Mouse (Mus musculus) CH12.LX (cell line): ENCODE data around the gene Glycam1. TPM values are rescaled to one million over a fixed set of nuclear protein-coding genes. Genes with fewer than 3 reads are reported as not detected.

ENCODE experiments used
- DNase-seq: peaks from one replicate; pipeline ENCODE4 v3.0.0-alpha.2; 2013; ENCODE audit errors: extremely low read depth
- H3K27ac ChIP-seq: 2 replicates; pipeline ENCODE4 v1.5.1; 2012; ENCODE audit warnings: low read depth, mild to moderate bottlenecking, control low read depth, moderate library complexity; ENCODE audit not compliant: insufficient read depth
- H3K27me3 ChIP-seq: replicated peaks from 2 replicates; pipeline ENCODE3; 2012; ENCODE audit warnings: inconsistent platforms
- H3K36me3 ChIP-seq, 2 experiments: replicated peaks in 1 of 2; 2 replicates each; pipeline versions ENCODE3 to v1.6.1; 2012; ENCODE audit warnings: inconsistent platforms in 1 of 2, low read length in 1 of 2, mild to moderate bottlenecking in 1 of 2, mixed read lengths in 1 of 2, moderate library complexity in 1 of 2; ENCODE audit not compliant: control insufficient read depth in 1 of 2, insufficient read depth in 1 of 2
- H3K4me1 ChIP-seq, 2 experiments: 2 replicates each; pipeline ENCODE4 v1.6.1; 2012; ENCODE audit warnings: inconsistent platforms in 1 of 2, moderate library complexity in 1 of 2; ENCODE audit not compliant: insufficient read depth in 2 of 2, control insufficient read depth in 1 of 2
- H3K4me2 ChIP-seq: 2 replicates; pipeline ENCODE4 v1.6.1; 2012; ENCODE audit warnings: low read depth, mild to moderate bottlenecking, control low read depth; ENCODE audit not compliant: poor library complexity, insufficient read depth, severe bottlenecking
- H3K4me3 ChIP-seq, 3 experiments: fragments of 150-350 bp in 1 of 3; sonication (generic) in 1 of 3; replicated peaks in 1 of 3; 2 replicates each; pipeline versions ENCODE3 to v1.5.1; 2011 to 2012; ENCODE audit warnings: low read depth in 2 of 3, low read length in 2 of 3, mild to moderate bottlenecking in 2 of 3, moderate library complexity in 2 of 3, control low read depth in 1 of 3, improper control_type of control experiment in 1 of 3, inconsistent platforms in 1 of 3, mixed read lengths in 1 of 3; ENCODE audit not compliant: poor library complexity in 1 of 3
- H3K79me2 ChIP-seq: replicated peaks from 2 replicates; pipeline ENCODE4 v1.6.1; 2012; ENCODE audit warnings: mild to moderate bottlenecking, moderate library complexity; ENCODE audit not compliant: control insufficient read depth, poor library complexity, insufficient read depth, severe bottlenecking; ENCODE audit errors: extremely low read depth
- H3K9ac ChIP-seq: 2 replicates; pipeline ENCODE4 v1.6.1; 2012; ENCODE audit warnings: low read depth, mild to moderate bottlenecking, control low read depth, moderate library complexity; ENCODE audit not compliant: insufficient read depth
- H3K9me3 ChIP-seq: replicated peaks from 2 replicates; pipeline ENCODE3; 2012; ENCODE audit warnings: low read length, inconsistent platforms, mixed read lengths
- CHD2 ChIP-seq: IDR thresholded peaks from 2 replicates; pipeline ENCODE4 v1.6.1; 2011; ENCODE audit warnings: low read length, improper control_type of control experiment
- GABPA ChIP-seq: IDR thresholded peaks from 2 replicates; pipeline ENCODE4 v1.6.1; 2012; ENCODE audit warnings: low read depth, low read length, improper control_type of control experiment, inconsistent platforms; ENCODE audit not compliant: insufficient replicate concordance
- HCFC1 ChIP-seq: IDR thresholded peaks from 2 replicates; pipeline ENCODE4 v1.6.1; 2012; ENCODE audit warnings: low read depth, mild to moderate bottlenecking, inconsistent platforms, low read length, improper control_type of control experiment
- IRF4 ChIP-seq: IDR thresholded peaks from 2 replicates; pipeline ENCODE4 v1.6.1; 2014; ENCODE audit warnings: low read depth, mild to moderate bottlenecking, inconsistent platforms, low read length, improper control_type of control experiment
- JUN ChIP-seq: IDR thresholded peaks from 2 replicates; pipeline ENCODE4 v1.6.1; 2011; ENCODE audit warnings: low read depth, mild to moderate bottlenecking, low read length, improper control_type of control experiment, moderate library complexity; ENCODE audit not compliant: insufficient read depth
- JUND ChIP-seq: conservative IDR thresholded peaks from 2 replicates; pipeline ENCODE4 v1.6.1; 2011; ENCODE audit warnings: low read depth, low read length, improper control_type of control experiment
- KAT2A ChIP-seq: IDR thresholded peaks from 2 replicates; pipeline ENCODE4 v1.6.1; 2012; ENCODE audit warnings: low read length, improper control_type of control experiment, inconsistent platforms; ENCODE audit not compliant: insufficient replicate concordance
- MAFK ChIP-seq: IDR thresholded peaks from 2 replicates; pipeline ENCODE4 v1.6.1; 2011; ENCODE audit warnings: low read length, improper control_type of control experiment; ENCODE audit not compliant: insufficient replicate concordance
- MAX ChIP-seq: IDR thresholded peaks from 2 replicates; pipeline ENCODE4 v1.6.1; 2011; ENCODE audit warnings: low read length, improper control_type of control experiment
- MAZ ChIP-seq: IDR thresholded peaks from 2 replicates; pipeline ENCODE4 v1.6.1; 2012; ENCODE audit warnings: low read depth, mild to moderate bottlenecking, inconsistent platforms, low read length, improper control_type of control experiment, moderate library complexity
- MEF2A ChIP-seq: IDR thresholded peaks from 2 replicates; pipeline ENCODE4 v1.6.1; 2014; ENCODE audit warnings: low read depth, mild to moderate bottlenecking, inconsistent platforms, low read length, improper control_type of control experiment, borderline replicate concordance
- MYC ChIP-seq: IDR thresholded peaks from 2 replicates; pipeline ENCODE4 v1.6.1; 2011; ENCODE audit warnings: low read depth, mild to moderate bottlenecking, improper control_type of control experiment, low read length
- NELFE ChIP-seq: IDR thresholded peaks from 2 replicates; pipeline ENCODE4 v1.6.1; 2011; ENCODE audit warnings: low read depth, low read length, improper control_type of control experiment
- NRF1 ChIP-seq: IDR thresholded peaks from 2 replicates; pipeline ENCODE4 v1.6.1; 2014; ENCODE audit warnings: low read depth, mild to moderate bottlenecking, inconsistent platforms, low read length, improper control_type of control experiment, moderate library complexity
- POLR2A ChIP-seq: IDR thresholded peaks from 2 replicates; pipeline ENCODE4 v1.6.1; 2011; ENCODE audit warnings: low read depth, mild to moderate bottlenecking, improper control_type of control experiment, low read length
- RAD21 ChIP-seq: IDR thresholded peaks from 2 replicates; pipeline ENCODE4 v1.6.1; 2011; ENCODE audit warnings: low read depth, mild to moderate bottlenecking, low read length, improper control_type of control experiment, moderate library complexity
- RCOR1 ChIP-seq: conservative IDR thresholded peaks from 2 replicates; pipeline ENCODE4 v1.6.1; 2012; ENCODE audit warnings: low read depth, mild to moderate bottlenecking, inconsistent platforms, low read length, improper control_type of control experiment
- SIN3A ChIP-seq: IDR thresholded peaks from 2 replicates; pipeline ENCODE4 v1.6.1; 2012; ENCODE audit warnings: low read length, improper control_type of control experiment, inconsistent platforms
- SMC3 ChIP-seq: IDR thresholded peaks from 2 replicates; pipeline ENCODE4 v1.6.1; 2011; ENCODE audit warnings: low read depth, low read length, improper control_type of control experiment
- TBP ChIP-seq: conservative IDR thresholded peaks from 2 replicates; pipeline ENCODE4 v1.6.1; 2011; ENCODE audit warnings: low read depth, low read length, improper control_type of control experiment
- UBTF ChIP-seq: IDR thresholded peaks from 2 replicates; pipeline ENCODE4 v1.6.1; 2012; ENCODE audit warnings: low read depth, mild to moderate bottlenecking, inconsistent platforms, low read length, improper control_type of control experiment, moderate library complexity
- USF1 ChIP-seq: IDR thresholded peaks from 2 replicates; pipeline ENCODE4 v1.6.1; 2014; ENCODE audit warnings: low read depth, mild to moderate bottlenecking, inconsistent platforms, low read length, improper control_type of control experiment
- ZC3H11A ChIP-seq: IDR thresholded peaks from 2 replicates; pipeline ENCODE4 v1.6.1; 2012; ENCODE audit warnings: low read depth, mild to moderate bottlenecking, inconsistent platforms, low read length, improper control_type of control experiment
- ZMIZ1 ChIP-seq: IDR thresholded peaks from 2 replicates; pipeline ENCODE4 v1.6.1; 2012; ENCODE audit warnings: low read depth, mild to moderate bottlenecking, inconsistent platforms, low read length, improper control_type of control experiment
- dilution Hi-C: fragments of 300-500 bp; cut with MboI; formaldehyde crosslinking; loops from 2 replicates; pipeline ENCODE4 v1.14.3; 2020; ENCODE audit warnings: low sequenced_read_pairs; ENCODE audit not compliant: extremely low pct_unique_long_range_greater_than_20kb, extremely low pct_ligation_motif_present
- in situ Hi-C: fragments of 300-500 bp; cut with MboI; formaldehyde crosslinking; loops from 3 replicates; pipeline ENCODE4 v1.14.3; 2019; ENCODE audit warnings: low sequenced_read_pairs, low pct_ligation_motif_present, low pct_unique_long_range_greater_than_20kb, mixed read lengths
- polyA plus RNA-seq: library from polyadenylated mRNA; unstranded; fragments of >175 nt; gene quantifications from 2 replicates; pipeline ENCODE4 v1.2.1, GENCODE M21; 2012; ENCODE audit warnings: low read depth; ENCODE audit not compliant: insufficient read length
- total RNA-seq, 2 experiments: library from RNA; depleted of rRNA; stranded (reverse); fragments of 300-350 nt in 1 of 2; fragments of >200 nt in 1 of 2; gene quantifications; 2 replicates each; pipeline ENCODE4 v1.2.3; 2012 to 2014

The Glycam1 gene
- total and polyA plus RNA-seq, 3 experiments = not detected

DNA sequence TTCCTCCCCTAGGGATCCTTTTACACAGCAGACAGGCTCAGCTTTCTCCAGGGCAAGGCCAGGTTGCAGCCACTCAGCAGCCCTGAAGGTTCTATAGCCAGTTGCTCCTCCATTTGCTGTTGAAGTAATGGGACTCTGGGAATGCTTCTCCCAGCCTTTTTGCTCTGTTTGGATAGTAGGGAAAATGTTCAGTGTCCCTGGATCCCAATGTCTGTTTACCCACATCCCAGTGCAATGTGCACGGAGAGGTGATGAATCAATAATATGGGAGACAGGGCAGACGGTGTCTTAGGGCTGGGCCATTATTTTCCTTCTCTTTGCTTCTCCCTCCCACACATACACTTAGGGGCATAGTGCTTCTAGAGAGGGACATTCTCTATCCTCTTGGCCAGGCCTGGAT, 25.6 kb downstream of the Glycam1 start:
- H3K9ac ChIP-seq = no peak overlapping the region
- no peaks in the 10 kb centered on the region for H3K79me2 ChIP-seq
- in situ Hi-C loops (no loop called here), dilution Hi-C loops (no loop called here)
- no peak for DNase-seq
- H3K4me2 ChIP-seq = no peak overlapping the region
- H3K36me3 ChIP-seq = peaks cover 0 to 13% of the 10 kb centered on the region in 2 experiments
- H3K4me1 ChIP-seq = peaks cover 0 to 5% of the 10 kb centered on the region in 2 experiments; a peak in 1 of 4 replicates
- H3K9me3 ChIP-seq = no peaks in the 10 kb centered on the region
- no peak overlapping the region for H3K4me3 ChIP-seq
- no peak for TF ChIP-seq RAD21
- TF ChIP-seq MEF2A = no peak
- no peak for TF ChIP-seq MAX
- no peak for TF ChIP-seq ZMIZ1
- no peak for TF ChIP-seq NRF1
- TF ChIP-seq JUN = no peak
- no peak for TF ChIP-seq MAZ
- no peak for TF ChIP-seq HCFC1
- TF ChIP-seq NELFE = no peak
- no peak for TF ChIP-seq IRF4
- H3K27ac ChIP-seq = no peak overlapping the region
- no peaks in the 10 kb centered on the region for H3K27me3 ChIP-seq

DNA sequence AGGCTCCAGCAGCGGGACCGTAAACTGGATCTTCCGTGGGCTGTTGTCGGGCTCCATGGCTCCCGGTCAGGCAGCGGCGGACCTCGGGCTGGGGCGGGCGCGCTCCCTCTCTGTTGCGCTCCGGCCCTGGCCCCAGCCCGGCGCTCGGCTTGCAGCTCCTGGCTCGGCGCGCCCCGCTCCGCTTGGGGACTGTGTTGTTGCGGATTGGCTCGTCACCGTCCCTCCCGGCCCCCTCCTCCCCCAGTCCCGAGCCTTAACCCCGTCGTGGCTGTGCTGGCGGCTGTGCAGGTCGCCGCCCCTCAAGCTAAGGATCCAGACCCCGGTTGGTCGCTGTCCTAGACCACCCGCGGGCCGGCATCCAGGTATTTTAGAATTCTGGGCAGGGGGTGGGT, 27.1 kb downstream of the Glycam1 start, which contains the start of gene Ppp1r1a:
Gene Ppp1r1a, minus strand, starts transcription at position 182 of the 392 bp plus-strand sequence.
- in situ Hi-C loops = no loop called here
- no peak for DNase-seq
- Histone ChIP-seq H3K27ac (no peak within 1 kb of the TSS), H3K79me2 (no peaks in the 10 kb centered on the region), H3K36me3 (peaks cover 0 to 13% of the 10 kb centered on the region in 2 experiments), H3K9me3 (no peaks in the 10 kb centered on the region)
- TF ChIP-seq SIN3A (no peak), MAX (no peak), ZMIZ1 (no peak), JUN (no peak), UBTF (no peak), ZC3H11A (no peak), GABPA (no peak), POLR2A (no peak), CHD2 (no peak), HCFC1 (no peak), MYC (no peak), SMC3 (no peak), RCOR1 (no peak), USF1 (no peak), MAFK (no peak), KAT2A (no peak), TBP (no peak), RAD21 (no peak), JUND (no peak)
- TF ChIP-seq, all 38 proteins: peak for 0
- Histone ChIP-seq H3K4me3 (no peak within 1 kb of the TSS), H3K4me2 (no peak within 1 kb of the TSS), H3K27me3 (no peaks in the 10 kb centered on the region), H3K4me1 (peaks cover 0 to 15% of the 10 kb centered on the region in 2 experiments; a peak in 1 of 4 replicates), H3K9ac (no peak within 1 kb of the TSS)
- dilution Hi-C loops = no loop called here
